Mouse (Mus musculus) adrenal gland, postnatal 4 days (tissue): ENCODE measurements around the gene 6430571L13Rik. TPM values are rescaled to one million over a fixed set of nuclear protein-coding genes. Genes with fewer than 3 reads are reported as not detected.

Experiments
- DNase-seq, 2 experiments: peaks; one replicate each; pipeline ENCODE4 v3.0.0; 2021 to 2022; ENCODE audit warnings: low spot score in 2 of 2, mixed read lengths in 2 of 2
- total RNA-seq, 2 experiments: library from RNA; stranded (reverse); gene quantifications; 2 replicates each; pipeline ENCODE4 v1.2.3; 2021

Gene 6430571L13Rik
- total RNA-seq, 2 experiments from 2014 or later = 4.2 to 4.3 TPM

DNA sequence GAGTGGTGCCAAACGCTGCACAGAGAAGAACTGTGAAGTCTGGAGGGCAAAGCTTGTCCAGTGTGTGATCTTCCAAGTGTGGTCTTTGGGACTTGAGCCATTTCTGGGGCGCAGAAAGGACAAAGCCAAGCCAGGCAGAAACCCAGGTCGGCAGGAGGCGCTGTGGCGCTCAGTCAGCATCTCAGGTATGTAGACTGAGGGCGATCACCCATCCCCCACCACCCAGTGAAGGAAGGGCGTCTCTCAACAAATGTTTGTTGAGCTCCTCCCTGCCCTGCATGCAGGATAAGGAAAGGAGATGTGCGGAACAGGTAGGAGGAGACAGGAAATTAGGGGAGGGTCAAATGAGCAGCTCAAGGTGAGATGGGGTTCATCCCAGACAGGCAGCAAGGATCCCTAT lies 34.2 kb downstream of the 6430571L13Rik start:
- no peak for DNase-seq

GRCm38 (mm10) chr9:107375451-107375850 lies 35.0 kb downstream of the 6430571L13Rik start:
- DNase-seq = no peak

DNA sequence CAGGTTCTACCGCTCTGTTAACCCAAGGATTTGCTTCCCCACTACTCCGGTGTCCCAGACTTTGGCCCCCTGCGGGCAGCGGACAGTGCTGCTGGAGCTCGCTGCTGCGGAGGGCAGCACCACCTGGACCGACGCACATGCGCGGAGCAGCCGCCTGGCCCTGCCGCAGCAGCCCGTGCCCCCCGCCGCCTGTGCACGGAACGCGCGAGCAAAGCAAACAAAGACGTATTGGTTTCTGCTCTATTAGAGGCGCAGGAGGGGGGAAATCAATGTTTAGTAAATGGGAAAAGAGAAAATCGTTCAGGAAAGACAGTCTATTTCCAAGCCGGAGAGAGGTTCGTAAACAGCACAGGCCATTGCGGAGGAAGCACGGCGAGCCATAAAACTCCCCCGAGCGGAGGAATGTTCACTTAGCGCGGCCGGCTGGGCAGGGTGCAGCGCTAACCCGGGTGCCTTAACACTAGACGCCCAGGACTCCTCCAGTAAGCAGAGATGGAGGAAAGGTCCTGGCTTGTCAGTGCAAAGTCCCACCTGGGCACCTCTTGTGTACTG lies 37.6 kb downstream of the 6430571L13Rik start:
- no peak for DNase-seq

GRCm38 (mm10) chr9:107381723-107382122 lies 41.3 kb downstream of the 6430571L13Rik start:
- no peak for DNase-seq

DNA sequence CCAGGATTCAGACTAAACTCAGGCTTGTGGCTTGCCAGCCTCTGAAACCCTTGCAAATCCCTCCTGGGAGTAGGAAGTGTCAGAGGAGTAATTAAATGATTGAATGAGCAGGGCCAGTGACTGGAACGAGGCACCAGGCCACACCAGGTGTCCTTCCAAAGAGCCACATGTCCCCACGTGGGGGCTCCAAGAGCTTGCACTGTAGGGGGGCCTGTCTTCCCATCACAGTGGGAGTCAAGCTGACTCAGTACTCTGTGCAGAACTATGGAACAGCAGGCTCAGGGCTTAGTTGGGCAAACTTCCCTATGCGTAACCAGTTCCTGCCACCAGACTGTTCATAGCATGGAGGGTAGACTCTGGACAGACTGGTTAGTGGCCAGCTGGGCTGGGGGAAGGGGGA lies 44.0 kb downstream of the 6430571L13Rik start:
- DNase-seq = no peak

GRCm38 (mm10) chr9:107386722-107387121 lies 46.3 kb downstream of the 6430571L13Rik start:
- DNase-seq = no peak

DNA sequence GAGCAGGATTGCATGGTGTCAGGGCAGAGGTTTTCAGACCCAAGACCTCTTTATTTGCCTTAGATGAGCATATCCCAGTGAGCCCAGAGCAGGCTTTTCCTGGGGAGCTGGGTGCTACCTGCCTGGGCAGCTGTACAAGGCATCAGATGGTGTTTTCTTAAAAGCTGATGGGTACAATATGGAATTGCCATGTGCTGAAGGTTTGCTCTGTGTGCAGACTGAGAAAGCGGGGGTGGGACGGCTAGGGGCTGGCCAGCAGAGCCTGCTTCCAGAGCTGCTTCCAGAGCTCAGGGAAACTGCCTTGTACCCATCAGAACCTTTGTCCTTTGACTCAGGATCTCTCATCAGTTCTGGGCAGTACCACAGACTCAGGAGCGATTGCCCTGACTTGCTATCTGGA lies 47.3 kb downstream of the 6430571L13Rik start:
- DNase-seq = no peak

GRCm38 (mm10) chr9:107388263-107388662 lies 47.9 kb downstream of the 6430571L13Rik start:
- DNase-seq = no peak

GRCm38 (mm10) chr9:107396397-107396796 lies 56.0 kb downstream of the 6430571L13Rik start:
- no peak for DNase-seq

DNA sequence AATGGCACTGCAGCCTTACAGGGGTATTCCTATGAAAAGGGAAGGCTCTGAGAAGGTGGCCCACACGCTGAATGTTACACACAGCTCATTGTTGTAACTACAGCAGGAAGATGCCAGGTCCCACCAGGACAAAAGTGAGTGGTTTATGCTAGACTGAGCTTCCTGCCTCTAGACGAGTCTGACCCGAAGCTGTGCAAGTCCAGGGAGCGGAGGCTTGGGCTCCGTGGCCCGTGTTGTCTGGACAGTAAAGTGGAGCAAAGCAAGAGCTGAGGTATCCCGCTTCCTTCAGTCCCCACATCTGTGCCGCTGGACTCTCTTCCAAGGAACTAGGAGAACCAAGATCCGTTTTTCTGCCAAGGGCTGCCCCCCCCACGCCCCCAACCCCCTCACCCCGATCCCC lies 58.6 kb downstream of the 6430571L13Rik start:
- no peak for DNase-seq

- peak; percentile 37 for DNase-seq
Observed at GRCm38 (mm10) chr9:107399491-107399971, 59.1 kb downstream of the 6430571L13Rik start, which contains the start of gene Cacna2d2. Gene Cacna2d2 (plus strand): TSS chr9:107399612.

- DNase-seq = no peak
Observed at GRCm38 (mm10) chr9:107400060-107400511, 59.7 kb downstream of the 6430571L13Rik start.

DNA sequence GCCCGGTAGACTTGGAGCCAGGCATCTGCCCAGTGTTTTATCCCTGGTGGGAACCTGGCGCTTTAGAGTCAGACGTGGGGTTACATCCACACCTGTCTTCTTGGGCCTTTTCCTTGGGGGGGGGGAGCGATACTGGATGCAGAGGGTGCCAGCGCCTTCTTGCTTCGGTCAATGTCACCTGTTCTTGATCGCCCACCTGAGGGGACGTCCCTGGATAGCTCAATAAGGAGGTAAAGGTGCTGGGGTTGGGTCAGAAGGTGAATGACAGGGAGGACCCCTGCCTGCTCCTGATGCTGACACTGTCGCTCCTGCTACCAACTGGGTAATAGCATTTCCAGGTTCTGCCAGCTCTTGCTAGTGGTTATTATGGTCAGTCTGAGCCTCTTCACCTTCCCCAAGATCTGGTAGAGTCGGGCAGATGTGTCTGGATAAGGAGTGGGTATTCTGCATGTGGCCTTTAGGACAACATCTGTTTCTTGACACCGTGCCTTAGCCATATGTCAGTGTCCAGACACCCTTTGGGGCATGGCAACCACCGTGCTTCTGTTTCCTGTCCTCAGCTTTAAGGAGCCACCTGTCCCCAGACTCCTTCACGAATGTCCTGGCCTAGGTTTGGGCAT lies 60.4 kb downstream of the 6430571L13Rik start:
- DNase-seq = no peak

Other genes with a start within 250 kb of the 6430571L13Rik start
- gene Dock3, start 108.7 kb upstream of the 6430571L13Rik start, total RNA-seq = 1 to 10 TPM; 7.1 to 7.4 TPM
- 10 to 100 TPM; 24.6 to 27.3 TPM for gene Mapkapk3, start 50.7 kb upstream of the 6430571L13Rik start, total RNA-seq
- gene Cish, start 44.6 kb upstream of the 6430571L13Rik start, total RNA-seq = 10 to 100 TPM; 17.8 to 22.5 TPM
- gene Hemk1, start 2.3 kb upstream of the 6430571L13Rik start, total RNA-seq = 10 to 100 TPM; 19.5 to 23.7 TPM
- 10 to 100 TPM; 10.1 to 10.9 TPM for gene Cacna2d2, start 59.0 kb downstream of the 6430571L13Rik start, total RNA-seq
- gene Tmem115, start 193.3 kb downstream of the 6430571L13Rik start, total RNA-seq = 10 to 100 TPM; 40.8 to 44.6 TPM
- gene Cyb561d2, start 201.6 kb downstream of the 6430571L13Rik start, total RNA-seq = 10 to 100 TPM; 19.2 to 21.7 TPM
- gene Nprl2, start 201.6 kb downstream of the 6430571L13Rik start, total RNA-seq = 10 to 100 TPM; 18.8 to 19.6 TPM
- gene Zmynd10, start 206.7 kb downstream of the 6430571L13Rik start, total RNA-seq = 1 to 10 TPM in 1 of 2 experiments, under 1 TPM in 1; 0.71 to 1.6 TPM
- gene Rassf1, start 211.0 kb downstream of the 6430571L13Rik start, total RNA-seq = 10 to 100 TPM; 34.9 to 37.6 TPM
- 10 to 100 TPM; 31.8 to 33.8 TPM for gene Tusc2, start 222.7 kb downstream of the 6430571L13Rik start, total RNA-seq
- gene Hyal2, start 227.3 kb downstream of the 6430571L13Rik start, total RNA-seq = 10 to 100 TPM; 39.4 to 47.2 TPM
- 1 to 10 TPM; 5.1 to 5.4 TPM for gene Hyal1, start 236.3 kb downstream of the 6430571L13Rik start, total RNA-seq
- 10 to 100 TPM; 17.4 to 18.0 TPM for gene Naa80, start 238.3 kb downstream of the 6430571L13Rik start, total RNA-seq
- 1 to 10 TPM; 2.7 to 2.9 TPM for gene Hyal3, start 240.2 kb downstream of the 6430571L13Rik start, total RNA-seq
- gene Ifrd2, start 247.0 kb downstream of the 6430571L13Rik start, total RNA-seq = 10 to 100 TPM; 40.9 to 41.4 TPM